Mouse (Mus musculus) urinary bladder, postnatal 14 days (tissue): Measurements from ENCODE around the gene Hivep2.

Experiments
- DNase-seq: peaks from one replicate; pipeline ENCODE4 v3.0.0; 2021; ENCODE audit warnings: low spot score

Hivep2 gene

GRCm38 (mm10) chr10:13973563-13974179 is 7.8 kb downstream of the Hivep2 start:
- no peak for DNase-seq

- no peak for DNase-seq
Measured at GRCm38 (mm10) chr10:13974472-13974871, 8.6 kb downstream of the Hivep2 start.

- DNase-seq, result no peak
Measured at GRCm38 (mm10) chr10:13975861-13976260, 10.0 kb downstream of the Hivep2 start.

- DNase-seq, result no peak
Measured at GRCm38 (mm10) chr10:13976267-13976666, 10.4 kb downstream of the Hivep2 start.

- no peak for DNase-seq
Measured at GRCm38 (mm10) chr10:13982271-13982670, 16.4 kb downstream of the Hivep2 start.

GRCm38 (mm10) chr10:13982769-13983381 is 17.0 kb downstream of the Hivep2 start:
- DNase-seq, result peak; percentile 73

GRCm38 (mm10) chr10:13983631-13984030 is 17.8 kb downstream of the Hivep2 start:
- peak; percentile 47 for DNase-seq

- no peak for DNase-seq
Measured at GRCm38 (mm10) chr10:13984233-13984632, 18.4 kb downstream of the Hivep2 start.

- no peak for DNase-seq
Measured at GRCm38 (mm10) chr10:13986539-13986938, 20.7 kb downstream of the Hivep2 start.

- DNase-seq, result no peak
Measured at GRCm38 (mm10) chr10:13987336-13987735, 21.5 kb downstream of the Hivep2 start.

GRCm38 (mm10) chr10:13988280-13988679 is 22.4 kb downstream of the Hivep2 start:
- DNase-seq, result no peak

- DNase-seq, result no peak
Measured at GRCm38 (mm10) chr10:13988757-13989156, 22.9 kb downstream of the Hivep2 start.

GRCm38 (mm10) chr10:13990842-13991241 is 25.0 kb downstream of the Hivep2 start:
- no peak for DNase-seq

- no peak for DNase-seq
Measured at GRCm38 (mm10) chr10:13993411-13993810, 27.5 kb downstream of the Hivep2 start.

- DNase-seq, result no peak
Measured at GRCm38 (mm10) chr10:13997336-13997735, 31.5 kb downstream of the Hivep2 start.

GRCm38 (mm10) chr10:14004769-14005517 is 39.1 kb downstream of the Hivep2 start:
- no peak for DNase-seq

GRCm38 (mm10) chr10:14009721-14010120 is 43.8 kb downstream of the Hivep2 start:
- DNase-seq, result no peak

GRCm38 (mm10) chr10:14016287-14016970 is 50.6 kb downstream of the Hivep2 start:
- no peak for DNase-seq

GRCm38 (mm10) chr10:14017338-14017737 is 51.5 kb downstream of the Hivep2 start:
- DNase-seq, result no peak

- no peak for DNase-seq
Measured at GRCm38 (mm10) chr10:14017822-14018364, 52.0 kb downstream of the Hivep2 start.

GRCm38 (mm10) chr10:14018672-14019071 is 52.8 kb downstream of the Hivep2 start:
- DNase-seq, result no peak

- no peak for DNase-seq
Measured at GRCm38 (mm10) chr10:14019198-14019597, 53.3 kb downstream of the Hivep2 start.
